Mouse (Mus musculus) brain, embryonic 14.5 days (tissue): ENCODE measurements at regions not wholly inside any gene's neighbourhood (a gene's known extent, or its start where the extent isn't known, plus 50 kb on each side); places are given as distances from the start of the nearest gene placed in this dataset.

Experiments used
- CTCF ChIP-seq: fragments of 200-500 bp; IDR thresholded peaks from 2 replicates; pipeline ENCODE4 v1.5.1; 2012; ENCODE audit warnings: inconsistent platforms, mild to moderate bottlenecking, moderate library complexity, borderline replicate concordance; ENCODE audit not compliant: insufficient read depth, insufficient read length; ENCODE audit errors: extremely low read depth
- POLR2A ChIP-seq: fragments of 200-500 bp; IDR thresholded peaks from 2 replicates; pipeline ENCODE4 v1.6.1; 2012; ENCODE audit warnings: mild to moderate bottlenecking, inconsistent platforms, borderline replicate concordance; ENCODE audit not compliant: poor library complexity, insufficient read depth, insufficient read length, severe bottlenecking; ENCODE audit errors: extremely low read depth

- no peak for TF ChIP-seq POLR2A
- no peak for TF ChIP-seq CTCF
Observed at GRCm38 (mm10) chr15:10792156-10792555, 77.7 kb upstream of the Rai14 start.
